Mouse (Mus musculus): ENCODE data around the gene Btbd17.

Btbd17 gene

GRCm38 (mm10) chr11:114764820-114765818 lies 30.6 kb downstream of the Btbd17 start, which contains the start of gene Kif19a:
Kif19a (plus strand) TSS chr11:114765388.
- DNase-seq (ENCODE audit: low spot score): peak; percentile 87

- no peak for DNase-seq (ENCODE audit: low spot score)
These were observed 48.1 kb downstream of the Btbd17 start for GRCm38 (mm10) chr11:114747564-114748138.

- DNase-seq (ENCODE audit: low spot score): peak; percentile 96
These were observed 50.6 kb downstream of the Btbd17 start for GRCm38 (mm10) chr11:114745134-114745533.

- peak; percentile 43 for DNase-seq (ENCODE audit: low spot score)
These were observed 54.3 kb downstream of the Btbd17 start for GRCm38 (mm10) chr11:114741451-114741850.
